Mouse (Mus musculus) adrenal gland, adult 2 months (tissue): Measurements from ENCODE around the gene Slc22a29. TPM values are rescaled to one million over a fixed set of nuclear protein-coding genes. Genes with fewer than 3 reads are reported as not detected.
"Not testable (repeated sequence)": the region's sequence is repeated elsewhere in the genome, so short reads cannot be mapped to it uniquely, and the experiment has no call there.

Source experiments
- DNase-seq: peaks from one replicate; pipeline ENCODE4 v3.0.0; 2021
- long read RNA-seq: library from polyadenylated mRNA; stranded (forward); transcript quantifications from one replicate; pipeline ENCODE4 v2.0.0, GENCODE M21; 2021
- polyA plus RNA-seq: library from polyadenylated mRNA; depleted of rRNA; stranded (reverse); fragments of >200 nt; gene quantifications from 2 replicates; pipeline ENCODE4 v1.2.3, GENCODE M21; 2012; rRNA removed
- total RNA-seq, 2 experiments: library from RNA; stranded (reverse); gene quantifications; 2 replicates each; pipeline ENCODE4 v1.2.3; 2021

The Slc22a29 gene
- not detected for total RNA-seq
- polyA plus RNA-seq: not detected in 2 replicates
- long read RNA-seq: 0 reads

DNA sequence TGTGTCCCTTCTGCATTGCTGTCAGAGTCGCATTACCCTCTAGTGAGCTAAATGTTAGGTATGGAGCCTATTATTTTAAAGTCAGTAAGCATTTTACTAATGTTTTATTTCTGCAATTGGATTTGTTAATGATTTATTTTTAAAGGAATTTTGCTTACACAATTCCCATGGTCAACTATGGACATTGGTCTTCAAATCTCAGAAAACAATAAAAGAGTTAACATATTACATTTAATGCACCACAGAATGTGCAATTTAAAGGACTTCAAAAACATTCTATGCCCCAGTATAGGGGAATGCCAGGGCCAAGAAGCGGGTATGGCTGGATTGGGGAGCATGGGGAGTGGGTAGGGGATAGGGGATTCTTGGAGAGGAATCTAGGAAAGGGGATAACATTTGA lies at the start of gene Slc22a29:
TSS of gene Slc22a29 (minus strand) at position 101 of the 400 bp plus-strand sequence.
- no peak for DNase-seq

DNA sequence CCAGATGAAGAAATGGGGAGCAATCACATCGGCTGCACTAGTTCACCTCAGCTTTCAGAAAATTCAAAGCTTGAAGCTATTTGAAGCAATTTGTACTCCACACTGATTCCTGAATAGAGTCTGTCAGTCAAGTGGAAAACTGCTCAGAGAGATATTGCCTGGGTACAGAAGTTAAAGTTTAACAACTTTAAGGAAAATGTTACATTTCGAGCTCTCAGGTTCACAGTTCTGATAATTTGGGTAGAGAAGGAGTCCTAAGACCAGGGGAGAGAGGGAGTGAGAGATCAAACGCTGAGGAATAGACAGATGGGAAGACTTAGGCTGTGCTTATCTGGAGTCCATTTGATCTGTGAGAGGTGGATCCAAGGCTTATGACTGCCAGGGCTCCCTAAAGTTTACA lies 46.6 kb upstream of the Slc22a29 start:
- no peak for DNase-seq

DNA sequence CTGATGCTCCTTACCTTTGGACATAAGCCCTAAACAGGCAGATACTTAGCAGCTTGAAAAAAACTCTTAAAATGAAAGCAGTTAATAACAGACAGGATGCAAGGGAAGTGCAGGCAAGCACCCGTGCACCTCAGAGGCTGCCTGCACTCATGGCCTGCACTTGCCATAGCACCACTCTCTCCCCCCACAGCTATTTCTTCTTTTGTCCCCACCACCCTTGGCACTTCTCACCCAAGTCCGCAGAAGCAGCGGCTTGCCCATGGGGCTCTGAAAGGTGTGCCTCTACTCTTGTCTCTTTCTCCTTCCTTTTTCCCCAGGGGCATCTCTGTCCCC lies 34.0 kb upstream of the Slc22a29 start:
- no peak for DNase-seq

DNA sequence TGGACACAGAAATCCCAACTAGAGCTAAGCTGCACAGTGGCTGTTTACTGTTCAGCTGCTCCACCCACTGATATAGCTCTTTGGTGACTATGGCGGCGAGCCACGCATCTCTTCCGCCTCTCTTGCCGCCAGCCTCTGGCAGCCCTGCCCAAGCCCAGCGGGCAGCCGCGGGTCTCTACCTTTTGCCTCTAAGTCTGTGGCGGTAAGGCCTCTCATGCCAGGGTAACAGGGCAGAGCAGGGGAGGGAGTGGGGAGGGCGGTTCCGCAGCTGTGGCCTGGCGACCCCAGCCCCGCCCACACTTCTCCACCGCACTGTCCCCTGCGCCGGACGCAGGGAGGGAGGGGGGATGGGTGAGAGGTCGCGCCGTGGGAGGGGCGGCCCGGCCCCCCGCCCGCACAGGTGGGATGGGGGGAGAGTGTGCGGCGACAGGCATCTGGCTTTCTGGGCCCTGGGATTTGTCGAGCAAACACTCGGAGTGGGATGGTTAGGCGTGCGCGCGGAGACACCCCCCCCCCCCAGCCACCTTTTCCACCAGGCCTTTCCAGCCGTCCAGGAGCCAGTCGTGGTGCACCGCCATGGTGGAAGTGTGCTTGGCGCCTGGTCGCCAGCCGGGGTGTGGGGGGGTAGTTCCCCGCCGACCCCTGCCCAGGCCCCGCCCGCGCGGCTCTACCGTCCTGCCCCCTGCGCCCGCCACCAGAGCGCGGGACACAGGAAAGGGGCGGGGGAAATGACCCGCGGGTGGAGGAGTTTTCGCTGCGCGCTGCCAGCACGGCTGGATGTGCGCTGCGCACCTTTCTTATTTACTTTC lies 33.4 kb upstream of the Slc22a29 start:
- peak; percentile 72 for DNase-seq

DNA sequence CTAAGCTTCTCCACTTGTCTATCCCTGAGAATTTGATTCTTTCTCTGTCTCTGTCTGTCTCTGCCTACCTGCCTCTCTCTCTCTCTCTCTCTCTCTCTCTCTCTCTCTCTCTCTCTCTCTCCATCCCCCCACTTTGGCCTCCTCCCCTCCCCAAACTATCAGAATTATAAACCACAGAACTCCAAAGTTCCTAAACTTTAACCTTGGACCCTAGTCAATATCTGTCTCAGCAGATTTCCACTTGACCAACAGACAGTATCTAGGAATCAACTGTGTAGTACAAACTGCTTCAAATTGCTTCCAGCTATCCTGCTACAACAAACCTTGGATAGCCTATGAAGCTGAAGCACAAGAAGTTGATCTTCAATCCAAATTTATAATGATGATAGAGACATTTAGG lies 10.2 kb upstream of the Slc22a29 start:
- DNase-seq: no peak

DNA sequence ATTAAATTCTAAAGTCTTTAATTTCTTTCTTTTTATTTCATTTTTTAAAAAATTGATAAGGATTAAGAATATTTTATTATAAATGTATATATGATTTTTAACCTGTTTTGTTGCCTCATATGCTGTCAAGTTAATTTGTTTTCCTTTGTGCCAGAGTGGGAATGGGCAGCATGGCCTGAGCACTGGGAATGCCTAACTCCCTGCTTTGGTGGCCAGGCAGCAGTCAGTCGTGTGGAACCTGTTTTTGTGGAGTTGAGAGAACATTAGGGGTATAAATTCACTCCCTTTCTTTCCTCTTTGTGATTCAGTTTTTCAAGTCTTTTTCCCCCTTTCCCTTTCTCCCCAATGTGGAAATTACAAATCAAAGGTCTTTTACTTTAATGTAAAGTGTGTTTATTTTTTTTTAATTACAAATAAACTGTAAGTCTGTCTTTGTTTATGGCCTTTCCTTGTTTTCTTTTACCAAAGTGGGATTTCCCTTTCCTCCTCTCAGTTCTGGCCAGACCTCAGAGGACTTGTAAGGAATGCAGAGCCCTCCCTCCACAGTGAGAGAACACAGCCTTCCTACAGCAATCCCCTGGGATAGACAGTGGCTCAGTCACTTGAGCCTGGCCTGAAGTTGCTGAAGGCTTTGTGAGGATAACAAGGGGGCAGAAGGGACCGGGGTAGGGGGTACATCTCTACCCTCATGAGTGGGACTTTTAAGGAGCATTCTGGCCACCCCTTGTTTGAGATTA lies 69.7 kb downstream of the Slc22a29 start:
- no peak for DNase-seq

DNA sequence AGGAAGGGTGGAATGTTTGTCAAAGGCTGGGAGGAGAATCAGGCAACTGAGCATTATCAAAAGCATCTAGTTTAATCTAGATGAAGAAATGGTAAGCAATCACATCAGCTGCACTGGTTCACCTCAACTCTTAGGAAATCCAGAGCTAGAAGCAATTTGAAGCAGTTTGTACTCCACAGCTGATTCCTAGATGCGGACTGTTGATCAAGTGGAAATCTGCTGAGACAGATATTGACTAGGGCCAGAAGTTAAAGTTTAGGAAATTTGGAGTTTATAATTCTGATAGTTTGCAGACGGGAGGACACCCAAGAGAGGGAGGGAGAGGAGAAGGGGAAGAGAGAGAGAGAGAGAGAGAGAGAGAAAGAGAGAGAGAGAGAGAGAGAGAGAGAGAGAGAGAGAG lies 76.0 kb downstream of the Slc22a29 start:
- DNase-seq: not testable (repeated sequence)

DNA sequence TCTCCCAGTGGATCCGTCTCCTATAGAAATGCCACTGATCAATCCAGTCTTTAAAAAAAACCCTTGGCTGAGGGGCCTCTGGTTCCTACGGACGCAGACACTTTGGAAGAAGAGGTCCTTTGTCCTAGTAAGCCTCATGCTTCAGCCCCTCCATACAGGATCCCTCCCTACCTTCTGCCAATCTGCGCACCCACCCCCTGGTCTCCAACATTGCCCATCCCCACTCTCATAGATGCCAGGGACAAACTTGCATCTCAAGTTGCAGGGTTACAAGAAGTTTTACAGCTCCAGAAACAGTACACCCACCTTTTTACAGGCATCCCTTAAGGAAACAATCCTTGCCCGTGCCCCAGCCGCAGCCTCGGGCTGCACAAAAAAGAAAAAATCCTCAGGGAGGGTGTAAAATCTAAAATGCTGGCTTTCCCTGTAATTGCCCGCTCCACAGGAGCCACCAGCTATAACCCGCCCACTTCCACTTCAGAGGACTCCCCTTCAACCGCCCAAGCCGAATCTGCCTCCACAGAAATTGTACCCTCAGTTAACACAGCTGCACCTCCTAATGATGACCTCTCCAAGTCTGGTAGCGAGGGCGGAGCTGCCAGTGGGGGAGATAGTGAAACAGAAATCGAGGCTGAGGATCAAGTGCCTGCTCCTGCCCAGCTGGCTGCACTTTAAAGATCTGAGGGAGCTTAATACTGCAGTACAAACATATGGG lies 84.4 kb downstream of the Slc22a29 start:
- not testable (repeated sequence) for DNase-seq

DNA sequence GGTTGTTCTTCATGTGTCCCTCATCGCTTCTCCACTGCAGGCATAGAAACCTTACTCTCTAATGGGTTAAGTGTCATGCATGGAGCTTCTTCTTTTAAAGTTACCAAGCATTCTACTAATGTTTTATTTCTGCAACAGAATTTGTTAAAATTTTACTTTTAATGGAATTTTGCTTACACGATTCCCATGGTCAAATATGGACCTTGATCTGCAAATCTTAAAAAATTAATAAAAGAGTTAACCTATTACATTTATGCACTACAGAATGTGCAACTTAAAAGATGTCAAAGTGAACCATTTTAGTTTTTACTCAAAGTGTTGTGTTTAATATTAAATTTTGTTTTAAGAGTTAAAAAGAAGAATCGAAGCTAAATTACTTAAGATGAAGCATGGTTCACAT lies 86.8 kb downstream of the Slc22a29 start, which contains the start of gene Slc22a28:
TSS of gene Slc22a28 (minus strand) at position 102 of the 400 bp plus-strand sequence.
- not testable (repeated sequence) for DNase-seq

Other genes starting within 250 kb of the Slc22a29 start
- gene Slc22a28, start 86.9 kb downstream of the Slc22a29 start, total RNA-seq: not detected
- gene Slc22a28, start 86.9 kb downstream of the Slc22a29 start, polyA plus RNA-seq: not detected in 2 replicates
- under 1 TPM in 1 of 2 experiments, not detected in 1; 0.20 TPM for gene Slc22a30, start 186.2 kb upstream of the Slc22a29 start, total RNA-seq
- 0.04 TPM in 1 of 2 replicates, not detected in the other for gene Slc22a30, start 186.2 kb upstream of the Slc22a29 start, polyA plus RNA-seq